ENCODE assay signal across 11 mouse cellular contexts in the genomic region with DNA sequence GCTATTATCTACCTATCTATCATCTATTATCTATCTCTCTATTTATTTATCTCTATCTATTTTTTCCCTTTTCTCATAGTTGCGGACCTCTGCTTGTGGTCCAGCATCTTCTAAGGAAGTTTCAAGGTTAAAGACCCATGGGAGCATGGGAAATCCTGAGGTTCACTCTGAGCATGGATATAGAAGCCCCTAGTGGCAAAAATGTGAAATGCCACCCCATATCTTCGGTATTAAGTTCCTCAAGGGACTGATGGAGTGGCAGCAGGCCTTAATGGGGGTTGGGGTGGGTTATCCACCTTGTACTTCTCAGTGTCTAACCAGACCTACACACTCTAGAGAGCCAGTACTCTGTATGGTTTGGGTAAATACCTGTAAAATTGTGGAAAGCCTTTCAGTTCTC. TPM values are rescaled to one million over a fixed set of nuclear protein-coding genes. Genes with fewer than 3 reads are reported as not detected.
A peak's percentile ranks its signal among the peaks of the same experiment; 100 is the strongest.
DNase-seq lines count a peak whose midpoint lies in the region; ATAC-seq and TF ChIP-seq lines count a peak whose summit lies in the region.
"Had no signal": no experiment of that assay in that cellular context is flagged by ENCODE, and none has a peak within 500 bp of the region (broad histone marks: within the 10 kb centered on the region; RNA-seq: fewer than 3 reads in every experiment).

No protein-coding gene starts in this region.

- intact Hi-C loops in left cerebral cortex, postnatal 25 days (cut with DNase I): loop anchor here (10.0 kb wide), 1 partner anchor 110 kb away; no protein-coding TSS in a partner anchor

- H3K36me3 ChIP-seq in E14TG2a.4 (ENCODE audit: insufficient read depth, low read length): no peaks in the 10 kb centered on the region
- H3K36me3 ChIP-seq: embryonic facial prominence, embryonic 15.5 days had no signal

- H3K4me3 ChIP-seq in E14TG2a.4 (replicated peaks; ENCODE audit: low read length): no peak overlapping the region
- H3K4me3 ChIP-seq: embryonic facial prominence, embryonic 15.5 days; heart, embryonic 13.5 days had no signal

- TF ChIP-seq CTCF in E14TG2a.4 (conservative IDR thresholded peaks at IDR 0.05; ENCODE audit: low read length): peak; percentile 71

- H3K4me1 ChIP-seq in E14TG2a.4 (replicated peaks; ENCODE audit: low read depth, low read length): no peaks in the 10 kb centered on the region
- H3K4me1 ChIP-seq: embryonic facial prominence, embryonic 15.5 days; heart, embryonic 13.5 days had no signal

- ATAC-seq in inflammation-experienced regulatory T-cells, adult 6 months: peak; percentile 44
- ATAC-seq: hindbrain, embryonic 16.5 days had no signal

- no peaks in the 10 kb centered on the region for H3K27me3 ChIP-seq in E14TG2a.4 (ENCODE audit: insufficient read depth, low read length)
- H3K27me3 ChIP-seq: embryonic facial prominence, embryonic 15.5 days; heart, embryonic 13.5 days had no signal

- no peaks in the 10 kb centered on the region for H3K9me3 ChIP-seq in E14TG2a.4 (ENCODE audit: low read length)
- H3K9me3 ChIP-seq: embryonic facial prominence, embryonic 15.5 days; heart, embryonic 13.5 days had no signal

- DNase-seq in kidney, postnatal 36 days: peak; percentile 2 to 5
- DNase-seq in kidney, adult 8-10 months: no peak
- peak; percentile 30 for DNase-seq in A20 (ENCODE audit: low read depth, low spot score)
- no peak for DNase-seq in urinary bladder, postnatal 14 days (ENCODE audit: low spot score)
- DNase-seq in left cerebral cortex, postnatal 25 days (ENCODE audit: low spot score in 2 of 2): no peak

RNA-seq across cellular contexts. Expression of gene Gm45261, which starts 43.5 kb away (rescaled TPM):
- polyA plus RNA-seq in inflammation-experienced regulatory T-cells, adult 6 months (2017; shearing (Covaris generic)): not detected
- total RNA-seq in left cerebral cortex, postnatal 25 days (2021): not detected
- polyA plus RNA-seq: embryonic facial prominence, embryonic 15.5 days; heart, embryonic 13.5 days; hindbrain, embryonic 16.5 days; neural tube, embryonic 11.5 days had no signal

Comparison
In these comparisons a context has a peak if more than half of its experiments do, and no peak if none do; other contexts are left out.
1. DNase-seq: peak in kidney, postnatal 36 days (2 of 2) and A20 (single experiment); none in kidney, adult 8-10 months (0 of 2), urinary bladder, postnatal 14 days (single experiment) and left cerebral cortex, postnatal 25 days (0 of 2).